Mouse (Mus musculus) liver, postnatal 0 days (tissue): ENCODE data around the gene Htr6. TPM values are rescaled to one million over a fixed set of nuclear protein-coding genes. Genes with fewer than 3 reads are reported as not detected.

Source experiments
- ATAC-seq: fragments of 200-750 bp; cut with Nextera tagmentation; 2 replicates; pipeline ENCODE4 v1.8.0; 2017; ENCODE audit warnings: mild to moderate bottlenecking, moderate library complexity
- DNase-seq: peaks from one replicate; pipeline ENCODE4 v3.0.0-alpha.2; 2016
- H3K27ac ChIP-seq: fragments of 300-500 bp; sonication (generic); 2 replicates; pipeline ENCODE4 v1.5.1; 2014; ENCODE audit warnings: antibody characterized with exemption, moderate library complexity, mild to moderate bottlenecking, low read depth
- H3K27me3 ChIP-seq: fragments of 300-500 bp; sonication (generic); 2 replicates; pipeline ENCODE4 v1.6.1; 2014; ENCODE audit warnings: low read length, control low read depth, mixed read lengths; ENCODE audit not compliant: insufficient read depth
- H3K36me3 ChIP-seq: fragments of 300-500 bp; sonication (generic); replicated peaks from 2 replicates; pipeline ENCODE4 v1.6.1; 2014; ENCODE audit warnings: mild to moderate bottlenecking, control low read depth, low read length, moderate library complexity, mixed read lengths; ENCODE audit not compliant: insufficient read depth
- H3K4me1 ChIP-seq: fragments of 300-500 bp; sonication (generic); 2 replicates; pipeline ENCODE4 v1.6.1; 2014; ENCODE audit warnings: antibody characterized with exemption, mild to moderate bottlenecking, control low read depth; ENCODE audit not compliant: insufficient read depth
- H3K4me2 ChIP-seq: fragments of 300-500 bp; sonication (generic); 2 replicates; pipeline ENCODE4 v1.6.1; 2014; ENCODE audit warnings: low read depth, mild to moderate bottlenecking, low read length, moderate library complexity, mixed read lengths
- H3K4me3 ChIP-seq: fragments of 300-500 bp; sonication (generic); 2 replicates; pipeline ENCODE4 v1.5.1; 2014; ENCODE audit warnings: low read depth, low read length
- H3K9ac ChIP-seq: fragments of 300-500 bp; sonication (generic); replicated peaks from 2 replicates; pipeline ENCODE4 v1.6.1; 2014; ENCODE audit warnings: mild to moderate bottlenecking, moderate library complexity
- H3K9me3 ChIP-seq: fragments of 300-500 bp; sonication (generic); 2 replicates; pipeline ENCODE4 v1.6.1; 2016; ENCODE audit warnings: mild to moderate bottlenecking, control low read depth, low read length, mixed read lengths
- CTCF ChIP-seq: sonication (generic); IDR thresholded peaks from 2 replicates; pipeline ENCODE4 v1.5.1; 2016; ENCODE audit warnings: antibody characterized with exemption, low read depth
- EP300 ChIP-seq: IDR thresholded peaks from 2 replicates; pipeline ENCODE4 v1.6.1; 2016; ENCODE audit warnings: antibody characterized with exemption, low read depth, mild to moderate bottlenecking
- WGBS: fragments of 180-500 bp; shearing (Covaris S2); extraction: QIAGEN DNeasy Blood & Tissue Kit; methylation state at CpG from one replicate; pipeline ENCODE4 v1.1.7; 2014; ENCODE audit not compliant: insufficient replicate concordance; 5-methylcytosine and 5-hydroxymethylcytosine counted together
- polyA plus RNA-seq: library from polyadenylated mRNA; unstranded; fragments of >200 nt; fragmentation: Nextera tagmentation; extraction: Ambion mirVana; gene quantifications from 2 replicates; pipeline ENCODE4 v1.2.1, GENCODE M21; 2015

The Htr6 gene
- polyA plus RNA-seq, 1 experiment from 2014 or later, result not detected

- Histone ChIP-seq H3K4me1 (no peaks in the 10 kb centered on the region), H3K9ac (no peak overlapping the region), H3K4me3 (no peak overlapping the region), H3K27me3 (no peaks in the 10 kb centered on the region), H3K27ac (no peak overlapping the region), H3K36me3 (peaks cover 27% of the 10 kb centered on the region), H3K4me2 (no peak overlapping the region), H3K9me3 (peaks cover under 1% of the 10 kb centered on the region; the same call in 1 of the 2 replicates)
- ATAC-seq (no peak), DNase-seq (no peak)
- WGBS, result 86% methylated on average over 8 of the region's 8 CpGs
- no peak for TF ChIP-seq CTCF
- TF ChIP-seq EP300, result no peak
Observed at GRCm38 (mm10) chr4:139100326-139100725, 25.0 kb upstream of the Htr6 start.

GRCm38 (mm10) chr4:139096201-139096600 is 20.8 kb upstream of the Htr6 start:
- DNase-seq (no peak), ATAC-seq (no peak)
- H3K4me1 ChIP-seq, result peaks cover 10% of the 10 kb centered on the region
- WGBS, result 73% methylated on average over 5 of the region's 5 CpGs
- no peak overlapping the region for H3K4me2 ChIP-seq
- 0 out of 2 replicates have a peak, but pooled peaks cover 1% of the 10 kb centered on the region for H3K36me3 ChIP-seq
- no peak overlapping the region for H3K9ac ChIP-seq
- H3K27ac ChIP-seq, result no peak overlapping the region
- peaks cover 31% of the 10 kb centered on the region for H3K27me3 ChIP-seq
- H3K9me3 ChIP-seq, result peaks cover 5% of the 10 kb centered on the region
- TF ChIP-seq CTCF (no peak), EP300 (no peak)
- no peak overlapping the region for H3K4me3 ChIP-seq

- Histone ChIP-seq H3K4me2 (no peak overlapping the region), H3K27me3 (peaks cover 39% of the 10 kb centered on the region), H3K9ac (no peak overlapping the region), H3K9me3 (peaks cover 5% of the 10 kb centered on the region), H3K4me1 (peaks cover 10% of the 10 kb centered on the region), H3K27ac (no peak overlapping the region), H3K36me3 (no peaks in the 10 kb centered on the region), H3K4me3 (no peak overlapping the region)
- no peak for TF ChIP-seq EP300
- no peak for DNase-seq
- no peak for ATAC-seq
- WGBS, result 61% methylated on average over 1 of the region's 1 CpGs
Observed at GRCm38 (mm10) chr4:139095406-139095805, 20.0 kb upstream of the Htr6 start.

- DNase-seq (no peak), ATAC-seq (no peak)
- peak overlapping the region; percentile 46; the same call in 1 of the 2 replicates for H3K4me3 ChIP-seq
- peaks cover 10% of the 10 kb centered on the region for H3K4me1 ChIP-seq
- WGBS, result 30% methylated on average over 13 of the region's 13 CpGs
- peak overlapping the region; percentile 74 for H3K4me2 ChIP-seq
- no peak overlapping the region for H3K9ac ChIP-seq
- H3K36me3 ChIP-seq, result no peaks in the 10 kb centered on the region
- TF ChIP-seq CTCF (no peak), EP300 (no peak)
- H3K9me3 ChIP-seq, result peaks cover 5% of the 10 kb centered on the region
- no peak overlapping the region for H3K27ac ChIP-seq
- peaks cover 44% of the 10 kb centered on the region for H3K27me3 ChIP-seq
Observed at GRCm38 (mm10) chr4:139093196-139093530, 17.8 kb upstream of the Htr6 start.

- Histone ChIP-seq H3K4me3 (peak within 1 kb of the TSS; percentile 46), H3K4me2 (peak within 1 kb of the TSS; percentile 74), H3K27me3 (peaks cover 44% of the 10 kb centered on the region), H3K9me3 (peaks cover 5% of the 10 kb centered on the region), H3K27ac (no peak within 1 kb of the TSS), H3K4me1 (peaks cover 10% of the 10 kb centered on the region), H3K9ac (peak within 1 kb of the TSS; percentile 34), H3K36me3 (no peaks in the 10 kb centered on the region)
- WGBS, result 4% methylated on average over 48 of the region's 105 CpGs
- ATAC-seq (peak; percentile 38; the same call in 1 of the 2 replicates), DNase-seq (no peak)
- no peak for TF ChIP-seq CTCF
- TF ChIP-seq EP300, result no peak
Observed at GRCm38 (mm10) chr4:139092356-139093195, 17.2 kb upstream of the Htr6 start, which contains the start of gene Nbl1. TSS of gene Nbl1 (minus strand) at chr4:139092993.

- TF ChIP-seq CTCF (no peak), EP300 (no peak)
- H3K27me3 ChIP-seq, result peaks cover 44% of the 10 kb centered on the region
- H3K27ac ChIP-seq, result no peak overlapping the region
- no peak for DNase-seq
- H3K4me3 ChIP-seq, result peak overlapping the region; percentile 46
- peaks cover 5% of the 10 kb centered on the region for H3K9me3 ChIP-seq
- ATAC-seq, result no peak
- WGBS, result 11% methylated on average over 28 of the region's 28 CpGs
- H3K9ac ChIP-seq, result no peak overlapping the region
- H3K36me3 ChIP-seq, result no peaks in the 10 kb centered on the region
- peaks cover 10% of the 10 kb centered on the region for H3K4me1 ChIP-seq
- H3K4me2 ChIP-seq, result peak overlapping the region; percentile 74
Observed at GRCm38 (mm10) chr4:139091478-139092355, 16.3 kb upstream of the Htr6 start.
